Mouse (Mus musculus) spleen, adult 2 months (tissue): ENCODE results near the gene Ppp1r3e.

ENCODE experiments used
- CTCF ChIP-seq: fragments of 200-500 bp; IDR thresholded peaks from 2 replicates; pipeline ENCODE4 v1.5.1; 2011; ENCODE audit warnings: mild to moderate bottlenecking, inconsistent platforms; ENCODE audit not compliant: insufficient read depth, insufficient read length, insufficient replicate concordance; ENCODE audit errors: extremely low read depth
- POLR2A ChIP-seq: fragments of 200-500 bp; IDR thresholded peaks from 2 replicates; pipeline ENCODE4 v1.6.1; 2011; ENCODE audit warnings: low read depth, low read length, inconsistent platforms

DNA sequence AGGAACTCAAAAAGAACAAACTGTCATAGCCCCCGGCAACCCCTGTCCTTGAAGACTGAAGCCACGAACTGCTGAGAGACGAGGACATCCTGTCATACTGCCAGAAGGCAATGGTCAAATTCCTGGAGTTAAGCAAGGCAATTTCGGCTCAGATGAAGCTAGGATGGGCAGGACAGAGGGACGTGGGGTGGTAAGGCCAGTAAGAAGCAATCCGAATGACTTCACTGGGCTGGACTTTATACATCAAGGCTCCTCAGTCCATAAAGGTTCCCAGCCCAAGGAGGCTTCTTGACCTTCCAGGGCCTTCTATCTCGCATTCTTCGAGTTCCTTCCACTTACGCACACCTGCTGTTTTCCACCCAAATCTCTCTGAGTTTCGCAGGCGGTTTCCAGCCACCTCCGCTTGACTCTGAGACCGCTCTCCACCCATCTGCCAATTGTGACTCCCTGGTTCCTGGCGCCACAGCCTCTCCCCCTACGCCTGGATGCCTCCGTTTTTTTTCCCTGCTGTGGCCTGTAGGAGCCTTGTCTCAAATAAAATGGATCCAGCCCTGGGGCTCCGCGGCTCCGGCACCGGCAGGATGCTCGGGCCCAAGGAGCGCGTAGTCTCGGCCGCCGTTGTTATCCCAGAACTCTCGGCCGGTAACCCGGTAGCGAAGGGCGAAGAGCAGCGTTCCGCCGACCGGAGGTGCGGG lies 1.4 kb downstream of the Ppp1r3e start:
- TF ChIP-seq POLR2A (no peak), CTCF (no peak)
